Mouse (Mus musculus): Measurements from ENCODE around the gene Cers3.

Gene Cers3

DNA sequence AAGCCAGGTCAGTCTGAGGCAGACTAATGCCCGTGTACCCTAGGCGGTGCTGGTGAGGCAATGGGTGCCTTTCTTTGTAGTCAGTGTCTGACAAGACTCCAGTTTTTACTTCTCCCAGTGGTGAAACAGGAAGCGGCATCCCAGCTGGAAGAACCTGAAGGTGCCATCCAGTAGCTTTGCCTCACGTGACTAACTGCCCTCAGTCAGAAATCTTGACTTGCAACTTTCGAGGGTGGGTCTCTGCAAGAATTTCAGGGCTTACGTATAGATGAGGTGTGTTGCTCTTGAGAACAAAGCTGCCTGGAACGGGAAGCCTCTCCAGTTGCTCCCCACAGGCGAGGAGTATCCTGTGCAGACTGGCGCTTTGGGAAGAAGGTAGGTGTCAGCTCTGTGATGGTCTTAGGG is at the start of gene Cers3:
Gene Cers3 (plus strand): TSS at position 128 of the 405 bp plus-strand sequence.
- in situ Hi-C loops (cut with MboI, MseI) = no loop called here

DNA sequence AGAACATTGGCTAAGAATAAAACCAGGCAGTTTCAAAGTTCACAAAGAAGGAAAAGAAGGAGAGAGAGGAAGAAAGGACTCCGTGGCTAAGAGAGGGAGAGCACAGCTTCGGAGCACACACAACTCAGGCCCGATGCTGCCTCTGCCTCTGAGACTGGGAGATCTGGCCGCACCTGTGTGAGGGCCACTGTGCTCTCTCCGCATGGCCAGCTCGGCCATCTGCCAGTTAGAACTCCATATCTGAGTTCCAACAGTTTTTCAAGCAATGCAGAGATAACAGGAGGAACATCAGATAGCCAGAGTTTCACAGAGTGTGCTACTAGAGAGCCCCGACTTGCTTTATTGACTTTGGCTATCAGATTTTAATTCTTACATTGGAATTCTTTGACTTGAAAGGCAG is 48.8 kb upstream of the Cers3 start:
- in situ Hi-C loops (cut with MboI, MseI) = no loop called here

DNA sequence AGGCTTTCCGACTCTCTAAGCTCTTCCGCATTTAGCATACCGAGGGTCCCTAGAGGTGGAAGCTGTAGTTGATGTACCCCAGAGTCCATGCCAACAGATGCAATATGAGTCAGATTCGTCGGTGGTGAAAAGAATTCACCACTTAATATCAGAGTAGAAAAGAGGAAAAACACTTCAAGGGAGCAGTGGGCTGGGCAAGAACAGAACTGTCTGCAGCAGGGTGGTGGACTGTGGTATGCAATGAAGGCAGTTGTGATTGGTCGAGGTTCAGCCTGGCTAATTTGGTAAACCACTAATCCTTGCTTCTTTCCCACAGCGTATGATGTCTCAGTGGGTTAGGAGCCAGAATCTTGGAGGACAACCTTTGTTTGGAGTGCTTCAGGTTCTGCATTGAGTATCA is 40.6 kb upstream of the Cers3 start:
- in situ Hi-C loops (cut with MboI, MseI) = no loop called here

DNA sequence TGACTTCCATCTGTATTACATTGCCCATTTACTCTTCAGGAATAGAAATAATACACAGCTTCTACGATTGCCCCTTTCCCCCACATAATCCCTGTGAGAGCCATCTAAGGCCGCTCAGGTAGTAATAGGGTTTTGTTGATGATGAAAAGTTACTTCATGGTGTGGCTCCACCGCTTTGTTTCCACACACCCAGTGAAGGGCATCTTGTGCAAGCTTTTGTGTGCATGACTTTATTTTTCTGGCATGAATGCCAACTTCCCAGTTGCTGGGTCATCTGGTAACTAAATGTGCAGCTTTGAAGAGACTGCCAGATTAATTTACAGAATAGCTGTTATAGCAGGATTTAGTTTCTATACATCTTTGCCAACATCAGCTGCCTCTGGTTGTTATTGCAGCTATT is 38.7 kb upstream of the Cers3 start:
- in situ Hi-C loops (cut with MboI, MseI) = no loop called here

DNA sequence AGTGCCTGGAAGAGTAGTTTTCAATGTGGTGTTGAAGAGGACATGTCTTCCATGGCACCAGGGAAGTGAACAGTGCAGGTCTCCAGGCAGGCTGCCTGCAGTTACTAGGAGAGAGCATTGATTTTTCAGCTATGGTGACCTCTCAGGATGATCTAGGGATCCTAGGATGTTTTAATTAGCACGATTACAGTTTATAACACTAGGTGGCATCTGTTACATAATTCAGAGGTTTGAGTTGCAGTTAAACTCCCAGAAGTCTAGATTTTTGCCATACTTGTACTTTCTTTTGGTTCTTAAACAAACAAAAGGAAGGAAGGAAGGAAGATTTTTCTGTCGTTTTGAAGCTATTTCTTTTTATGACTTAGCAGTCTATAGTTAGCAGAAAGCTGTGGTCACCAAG is 32.1 kb upstream of the Cers3 start:
- in situ Hi-C loops (cut with MboI, MseI) = no loop called here

DNA sequence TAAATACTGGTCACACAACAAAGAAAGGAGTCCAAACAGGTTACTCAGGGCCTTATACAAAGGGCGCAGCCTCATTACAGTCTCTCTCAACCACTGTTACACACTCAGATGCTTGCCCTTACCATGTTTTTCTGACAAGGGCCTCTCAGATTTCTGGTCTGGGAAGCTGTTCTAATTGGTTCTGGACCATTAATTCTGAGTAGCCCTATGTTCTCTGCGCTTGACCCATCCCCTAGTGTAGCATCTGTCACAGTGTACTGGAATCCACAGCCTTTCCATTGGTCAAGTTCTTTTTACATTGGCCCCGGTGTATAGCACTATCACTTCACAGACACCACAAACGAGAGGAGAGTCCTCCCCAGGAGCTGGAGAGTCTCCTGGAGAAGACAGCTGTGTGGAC is 18.8 kb upstream of the Cers3 start:
- in situ Hi-C loops (cut with MboI, MseI) = no loop called here

DNA sequence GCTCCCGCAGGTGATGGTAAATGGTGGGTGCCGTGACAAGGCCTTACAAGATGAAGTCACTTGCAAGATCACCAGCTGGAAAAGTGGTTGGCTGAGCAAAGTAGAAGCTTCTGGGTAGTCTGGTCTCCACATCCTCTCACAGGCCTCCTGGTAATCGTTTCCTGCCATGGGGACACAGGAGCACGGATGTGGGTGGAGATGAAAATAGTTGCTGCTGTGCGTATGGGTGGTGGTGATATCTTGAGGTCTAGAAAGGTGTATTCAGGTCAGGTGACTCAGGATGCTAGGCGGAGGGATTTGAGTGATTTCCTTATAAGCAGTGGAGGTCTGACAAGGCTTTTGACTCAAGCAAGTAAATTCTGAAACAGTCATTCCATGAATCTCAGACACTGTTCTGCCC is 18.4 kb upstream of the Cers3 start:
- in situ Hi-C loops (cut with MboI, MseI) = no loop called here

DNA sequence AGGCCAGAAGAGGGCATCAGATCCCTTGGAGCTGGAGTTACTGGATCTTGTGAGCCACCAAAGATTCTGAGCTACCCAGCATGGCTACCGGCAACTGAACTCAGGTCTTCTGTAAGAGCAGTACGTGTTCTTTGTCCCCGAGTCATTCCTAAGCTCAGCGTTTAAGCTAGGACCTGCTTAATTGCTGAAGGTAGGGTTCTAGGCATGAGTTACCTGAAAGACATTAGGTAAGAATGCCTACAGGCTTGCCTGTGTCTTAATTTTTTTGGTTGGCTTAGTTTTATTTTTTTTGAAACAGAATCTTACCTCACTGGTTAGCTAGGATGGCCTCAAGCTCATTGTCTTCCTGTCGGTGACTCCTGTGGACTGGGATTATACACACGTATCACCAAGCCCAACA is 15.2 kb upstream of the Cers3 start:
- in situ Hi-C loops (cut with MboI, MseI) = no loop called here

DNA sequence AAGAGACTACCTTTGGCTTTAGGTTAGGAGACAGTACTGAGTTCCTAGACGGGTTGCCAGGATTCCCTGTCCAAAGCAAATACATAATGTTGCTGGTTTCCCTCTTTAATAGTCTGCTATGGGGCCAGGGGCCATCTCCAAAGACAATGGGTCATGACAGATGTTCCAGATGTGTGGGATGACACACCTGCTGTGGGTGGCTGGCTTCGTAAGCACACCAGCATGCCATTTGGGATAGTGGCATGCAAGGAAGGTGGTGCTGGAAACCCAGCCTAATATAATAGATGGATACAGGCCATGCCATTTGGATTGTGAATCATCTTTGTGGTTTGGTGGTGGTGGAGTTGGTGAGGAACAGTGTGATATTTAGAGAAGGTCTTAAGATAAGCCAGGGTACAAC is 14.1 kb upstream of the Cers3 start:
- in situ Hi-C loops (cut with MboI, MseI) = no loop called here

DNA sequence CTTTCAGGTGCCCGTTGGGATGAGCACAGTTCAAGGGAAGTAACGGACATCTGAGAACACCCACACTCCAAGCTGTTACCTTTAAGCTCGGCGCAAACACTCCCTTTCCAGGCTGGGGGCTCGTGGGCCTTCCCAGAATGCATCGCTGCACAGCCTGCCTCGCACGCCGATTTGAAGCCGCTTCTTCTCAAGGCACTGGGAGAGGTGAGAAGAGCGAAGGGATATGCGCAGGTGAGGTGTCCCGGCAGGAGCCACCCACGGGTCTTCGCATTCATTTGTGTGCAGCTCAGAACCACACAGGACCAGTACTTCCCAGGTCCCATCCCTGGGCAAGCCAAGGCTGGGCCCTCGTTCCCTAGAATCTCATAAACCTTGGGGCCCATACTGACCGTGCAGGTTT is 9.9 kb upstream of the Cers3 start:
- in situ Hi-C loops (cut with MboI, MseI) = no loop called here

DNA sequence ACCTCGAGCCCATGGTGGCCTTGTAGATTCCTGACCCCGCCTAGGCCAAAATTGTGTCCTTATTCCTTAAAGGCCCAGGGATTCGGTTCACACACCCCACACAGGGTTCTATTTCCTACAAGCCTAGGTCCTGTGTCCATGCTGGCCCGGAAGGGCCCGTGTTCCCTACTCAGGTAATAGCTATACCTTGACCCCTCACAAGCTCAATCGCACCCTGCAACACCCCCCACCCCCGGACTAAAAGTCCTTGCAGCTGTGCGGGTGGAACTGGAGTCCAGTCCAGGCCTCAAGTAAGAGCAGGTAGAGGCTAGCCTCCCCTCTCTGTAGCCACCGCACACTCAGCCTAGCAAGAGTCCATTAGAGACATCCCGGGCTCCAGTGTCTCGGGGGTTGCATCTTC is 9.4 kb upstream of the Cers3 start:
- in situ Hi-C loops (cut with MboI, MseI) = no loop called here

DNA sequence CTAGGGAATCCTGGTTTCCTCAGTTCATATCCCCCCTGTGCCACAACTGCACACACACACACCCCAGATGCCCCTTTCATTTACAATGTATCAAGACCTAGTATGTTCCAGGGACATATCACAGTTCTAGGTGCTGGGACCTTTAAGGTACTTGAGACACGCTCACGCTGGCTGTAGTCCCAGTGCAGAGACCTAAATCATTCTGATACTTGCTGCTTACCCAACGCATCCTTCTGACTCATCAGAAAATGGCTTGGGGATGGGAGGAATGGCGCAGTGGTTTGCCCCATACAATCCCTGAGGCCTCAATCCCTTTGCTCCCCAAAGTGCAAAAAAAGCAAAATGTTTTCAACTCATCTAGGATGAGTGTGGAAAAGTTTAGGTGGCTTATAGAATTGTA is 8.8 kb upstream of the Cers3 start:
- in situ Hi-C loops (cut with MboI, MseI) = no loop called here

DNA sequence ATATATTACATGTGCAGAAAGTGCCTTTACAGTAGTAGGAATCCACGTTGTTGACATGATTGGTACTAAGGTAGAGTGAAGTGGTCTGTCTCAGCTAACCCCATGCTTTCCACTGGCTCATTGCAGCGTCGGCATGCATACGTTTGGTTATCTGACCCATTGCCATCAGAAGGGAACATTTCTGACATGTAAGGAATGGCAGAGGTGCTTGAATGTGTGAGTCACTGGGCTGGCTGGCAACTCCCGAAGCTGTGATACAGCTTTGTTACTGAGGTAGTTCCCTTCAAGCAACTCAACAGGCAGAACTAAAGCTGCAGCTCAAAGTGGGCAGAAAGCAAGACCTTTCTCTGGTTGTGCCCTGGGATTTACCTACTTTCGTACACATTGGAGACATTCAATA is 8.3 kb upstream of the Cers3 start:
- in situ Hi-C loops (cut with MboI, MseI) = no loop called here

DNA sequence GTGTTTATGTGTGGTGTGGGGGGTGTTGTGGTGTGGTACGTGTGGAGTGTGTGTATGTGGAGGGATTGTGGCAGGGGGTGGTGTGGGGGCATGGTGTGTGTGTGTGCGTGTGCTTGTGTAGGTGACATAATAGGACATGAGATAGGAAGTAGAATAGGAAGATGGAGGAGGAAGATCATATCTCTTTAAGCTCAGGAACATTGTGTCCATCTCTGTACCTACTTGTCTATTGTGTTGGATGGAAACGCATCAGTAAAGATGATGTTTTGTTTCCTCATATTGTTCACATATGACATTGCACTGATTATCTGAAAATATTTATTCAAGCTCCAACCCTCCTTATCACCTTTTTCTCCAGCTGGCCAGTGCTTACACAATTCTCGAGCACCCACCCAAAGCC is 5.9 kb upstream of the Cers3 start:
- in situ Hi-C loops (cut with MboI, MseI) = no loop called here

DNA sequence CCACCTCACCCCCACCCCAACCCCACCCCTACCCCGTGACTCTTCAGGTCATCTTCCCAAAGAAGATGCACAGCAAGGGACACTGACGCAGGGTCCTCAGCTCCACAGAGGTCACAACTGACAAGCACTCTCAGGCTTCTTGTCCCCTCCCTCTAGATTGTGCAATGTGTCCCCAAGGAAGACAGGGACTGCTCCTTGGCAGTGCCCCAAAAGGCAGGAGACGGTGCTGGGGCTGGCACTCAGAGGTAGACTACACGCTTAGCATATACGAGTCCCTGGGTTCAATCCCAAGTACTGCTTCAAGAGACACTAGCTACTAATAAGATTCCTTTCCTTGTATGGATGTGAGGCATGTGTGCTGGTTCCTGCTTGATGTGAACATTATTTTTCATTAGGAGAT is 2.3 kb upstream of the Cers3 start:
- in situ Hi-C loops (cut with MboI, MseI) = no loop called here

DNA sequence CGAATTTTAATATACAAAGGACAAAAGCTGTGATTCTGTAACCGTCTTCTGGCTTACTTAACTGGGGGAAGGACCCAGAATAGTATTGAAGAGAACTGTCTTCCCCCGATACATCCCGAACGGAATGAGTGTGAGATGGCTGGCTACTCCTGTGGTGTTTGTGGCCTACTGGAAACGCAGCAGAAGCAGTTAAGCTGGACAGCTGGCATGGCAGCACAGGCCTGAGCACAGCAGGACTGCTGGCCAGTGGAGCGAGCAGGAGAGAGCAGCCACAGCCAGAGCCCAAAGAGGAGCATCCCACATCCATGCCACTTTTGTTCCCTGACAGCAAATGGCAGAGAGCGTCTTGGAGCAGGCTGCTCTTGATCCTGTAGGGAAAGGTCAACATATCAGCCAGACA is 1.9 kb upstream of the Cers3 start:
- in situ Hi-C loops (cut with MboI, MseI) = no loop called here

DNA sequence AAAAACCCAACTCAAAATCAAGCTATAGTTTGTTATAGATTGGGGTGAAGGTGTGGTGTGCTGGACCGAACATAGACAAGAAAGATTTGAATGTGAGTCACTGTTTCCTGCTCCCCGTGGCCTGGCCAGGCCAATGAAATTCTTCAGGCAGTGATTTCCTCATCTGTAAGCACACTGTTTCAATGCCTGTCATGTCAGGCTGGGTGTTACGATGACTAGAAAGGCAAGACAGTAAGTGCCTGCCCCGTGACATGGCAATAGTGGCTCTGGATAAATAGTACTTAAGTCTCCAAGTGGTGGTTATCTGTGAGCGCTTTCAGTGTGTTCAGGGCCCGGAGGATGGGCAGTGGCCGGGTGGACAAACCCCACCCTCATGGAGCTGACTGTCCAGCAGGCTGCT is 3.7 kb downstream of the Cers3 start:
- in situ Hi-C loops (cut with MboI, MseI) = no loop called here

DNA sequence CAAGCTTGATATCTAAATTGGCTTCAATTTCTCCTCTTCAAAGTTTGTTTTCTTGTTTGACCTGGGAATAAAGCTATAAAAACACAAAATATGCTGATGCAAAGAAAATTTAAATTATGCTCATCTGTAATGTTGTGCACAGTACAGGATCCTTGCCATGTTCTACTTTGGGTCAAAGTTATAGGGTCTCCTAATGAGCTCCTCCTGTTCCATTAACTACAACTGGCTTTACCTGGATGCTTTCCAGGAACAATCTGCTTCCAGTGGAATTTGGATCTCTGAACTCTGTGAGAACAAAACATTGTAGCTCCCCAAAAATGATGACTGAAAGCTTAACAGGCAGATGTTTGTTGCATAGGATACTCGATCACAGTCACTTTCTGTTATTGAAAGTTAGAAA is 6.7 kb downstream of the Cers3 start:
- in situ Hi-C loops (cut with MboI, MseI) = no loop called here

DNA sequence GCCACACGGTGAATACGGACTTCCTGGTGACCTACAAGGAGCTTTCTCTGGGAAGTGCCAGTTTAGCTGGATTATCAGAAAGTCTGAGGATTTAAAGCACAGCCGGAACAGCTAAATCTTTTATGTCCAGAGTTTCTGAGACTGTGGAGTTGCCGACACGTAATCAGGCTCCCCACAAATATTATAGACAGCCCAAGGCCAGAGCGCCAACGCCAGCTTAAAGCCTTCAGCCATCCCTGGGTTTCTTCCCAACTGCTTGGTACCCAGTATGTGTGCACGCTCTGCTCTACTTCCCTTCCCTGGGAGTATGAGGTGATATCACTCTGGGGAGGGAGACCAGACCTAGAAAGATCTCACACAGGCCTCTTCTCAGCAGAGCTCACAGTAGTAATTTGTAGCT is 10.5 kb downstream of the Cers3 start:
- in situ Hi-C loops (cut with MboI, MseI) = no loop called here

DNA sequence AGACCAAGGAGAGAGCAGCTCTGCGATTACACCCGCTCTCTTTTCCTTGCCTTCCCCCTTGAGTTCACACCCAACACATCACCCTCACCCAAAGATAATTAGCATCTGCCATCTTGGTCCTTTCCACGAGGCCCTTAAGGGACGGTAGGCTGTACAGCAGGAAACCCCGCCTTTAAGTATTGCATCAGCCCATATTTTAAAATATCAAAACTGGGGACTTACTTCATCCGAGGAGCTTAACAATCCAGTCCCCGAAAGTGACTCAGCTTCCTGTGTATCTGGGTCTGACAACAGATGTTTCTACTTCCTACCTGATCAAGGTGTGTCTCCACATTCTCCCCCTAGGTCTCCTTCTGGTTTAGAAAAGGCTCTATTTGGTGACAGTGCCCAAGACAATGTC is 12.3 kb downstream of the Cers3 start:
- in situ Hi-C loops (cut with MboI, MseI) = no loop called here

DNA sequence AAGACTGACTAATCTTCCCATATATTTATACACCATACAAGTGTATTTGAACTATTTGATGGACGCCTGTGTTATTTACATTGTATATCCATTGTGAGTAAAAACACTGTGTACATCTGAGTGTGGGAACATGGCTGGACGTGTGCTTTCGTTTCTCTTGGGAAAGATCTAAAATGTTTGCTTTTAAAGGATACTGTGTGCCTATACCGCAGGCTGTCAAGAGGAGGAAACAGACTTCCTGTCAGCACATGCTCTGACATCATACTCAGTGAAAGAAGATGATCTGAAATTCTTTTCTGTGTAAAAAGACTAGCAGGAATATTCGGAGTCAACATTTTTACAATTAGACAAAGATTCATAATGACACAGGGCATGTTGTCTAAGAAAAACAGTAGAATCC is 26.6 kb downstream of the Cers3 start:
- in situ Hi-C loops (cut with MboI, MseI) = no loop called here

DNA sequence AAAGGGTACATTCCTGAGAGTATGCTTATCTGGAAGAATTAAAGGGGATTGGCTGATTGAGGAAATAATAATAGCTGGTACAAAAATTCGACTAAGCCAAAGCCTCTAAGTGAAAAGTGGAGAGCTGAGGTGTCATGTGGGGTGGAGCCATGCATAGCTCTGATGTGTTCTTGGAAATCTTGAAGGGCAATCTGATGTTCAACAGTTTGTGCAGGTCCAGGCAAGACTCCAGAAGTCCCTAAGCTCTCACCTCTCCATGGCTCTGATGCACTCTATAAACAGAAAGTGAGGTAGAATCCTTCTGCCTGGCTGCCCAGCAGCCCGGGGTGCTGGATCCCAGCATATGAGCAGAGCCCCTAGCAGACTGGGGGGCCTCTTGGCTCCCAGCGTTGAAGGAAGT is 27.4 kb downstream of the Cers3 start:
- in situ Hi-C loops (cut with MboI, MseI) = no loop called here

DNA sequence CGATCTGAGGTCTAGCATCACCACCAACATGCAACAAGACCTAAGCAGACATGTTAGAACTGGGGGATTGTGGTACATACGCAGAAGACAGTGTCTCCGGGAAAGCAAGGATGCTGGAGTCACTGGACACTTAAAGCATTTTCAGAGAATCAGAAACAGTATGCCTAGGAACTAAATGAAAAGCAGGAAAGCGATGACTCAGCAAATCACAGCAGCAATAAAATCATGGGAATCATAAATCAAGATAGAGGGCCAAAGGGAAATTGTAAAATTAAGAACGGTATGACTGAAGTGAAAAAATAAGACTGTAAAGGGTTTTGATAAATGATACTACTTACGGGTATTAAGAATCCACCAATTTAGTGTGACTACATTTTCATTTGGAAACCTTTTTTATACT is 27.9 kb downstream of the Cers3 start:
- in situ Hi-C loops (cut with MboI, MseI) = no loop called here

DNA sequence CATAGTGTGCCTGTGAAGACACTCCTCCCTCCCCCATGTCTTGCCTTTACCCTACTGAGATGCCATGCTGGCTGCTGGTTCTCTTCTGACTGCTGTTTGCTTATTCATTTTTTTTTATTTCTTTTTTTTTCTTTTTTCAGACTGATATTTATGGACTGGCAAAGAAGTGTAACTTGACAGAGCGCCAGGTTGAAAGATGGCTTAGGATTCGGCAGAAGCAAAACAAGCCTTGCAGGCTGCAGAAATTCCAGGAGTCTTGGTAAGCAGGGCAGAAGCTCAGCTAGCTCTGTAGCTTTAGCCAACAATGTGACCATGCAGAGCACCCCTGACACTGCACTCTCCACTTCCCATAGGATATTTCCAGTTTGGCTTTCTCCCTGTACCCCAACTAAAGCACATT is 36.1 kb downstream of the Cers3 start:
- in situ Hi-C loops (cut with MboI, MseI) = no loop called here

Measured in regulatory T cell (primary cell).